Mouse (Mus musculus) C3H10T1/2 (cell line): ENCODE data around the gene Mlh3. TPM values are rescaled to one million over a fixed set of nuclear protein-coding genes. Genes with fewer than 3 reads are reported as not detected.

Experiments used
- polyA plus RNA-seq, 2 experiments: library from polyadenylated mRNA; unstranded; fragments of >200 nt; fragmentation: generic; extraction: Trizol; gene quantifications; one replicate each; pipeline ENCODE4 v1.2.1; 2012; ENCODE audit warnings: missing spikeins in 2 of 2

Mlh3 gene
- polyA plus RNA-seq: 1 to 10 TPM in 1 of 2 experiments, under 1 TPM in 1; 0.25 to 1.5 TPM

GRCm38 (mm10) chr12:85270319-85270718 is at the start of gene Mlh3:
Gene Mlh3 (minus strand): TSS chr12:85270599.

GRCm38 (mm10) chr12:85288486-85289156 is 18.2 kb upstream of the Mlh3 start, which contains the start of gene Zc2hc1c:
Gene Zc2hc1c (plus strand): TSS chr12:85288591.

GRCm38 (mm10) chr12:85287809-85288485 is 17.5 kb upstream of the Mlh3 start, which contains the start of gene Acyp1:
Gene Acyp1 (minus strand): TSS chr12:85288438.

GRCm38 (mm10) chr12:85219236-85219904 is 51.0 kb downstream of the Mlh3 start, which contains the start of gene Eif2b2:
Gene Eif2b2 (plus strand): TSS chr12:85219481.

Other genes with a start within 250 kb of the Mlh3 start
- gene Prox2, start 159.8 kb downstream of the Mlh3 start, polyA plus RNA-seq: 1 to 10 TPM in 1 of 2 experiments, under 1 TPM in 1; 0.89 to 4.6 TPM
- gene Dlst, start 159.8 kb downstream of the Mlh3 start, polyA plus RNA-seq: 10 to 100 TPM; 61.0 to 80.1 TPM
- under 1 TPM; 0.34 to 0.35 TPM for gene Rps6kl1, start 119.3 kb downstream of the Mlh3 start, polyA plus RNA-seq
- 1 to 10 TPM; 4.1 to 5.0 TPM for gene Pgf, start 92.8 kb downstream of the Mlh3 start, polyA plus RNA-seq
- gene Eif2b2, start 51.1 kb downstream of the Mlh3 start, polyA plus RNA-seq: 100 to 1,000 TPM; 127 to 237 TPM
- 10 to 100 TPM in 1 of 2 experiments, 1 to 10 TPM in 1; 4.6 to 40.7 TPM for gene Acyp1, start 17.8 kb upstream of the Mlh3 start, polyA plus RNA-seq
- gene Zc2hc1c, start 18.0 kb upstream of the Mlh3 start, polyA plus RNA-seq: 1 to 10 TPM in 1 of 2 experiments, under 1 TPM in 1; 0.71 to 1.7 TPM
- gene Nek9, start 68.8 kb upstream of the Mlh3 start, polyA plus RNA-seq: 10 to 100 TPM in 1 of 2 experiments, 1 to 10 TPM in 1; 3.6 to 43.4 TPM
- 100 to 1,000 TPM in 1 of 2 experiments, 10 to 100 TPM in 1; 79.7 to 163 TPM for gene Tmed10, start 104.2 kb upstream of the Mlh3 start, polyA plus RNA-seq
- gene Fos, start 203.3 kb upstream of the Mlh3 start, polyA plus RNA-seq: 1 to 10 TPM in 1 of 2 experiments, under 1 TPM in 1; 0.07 to 2.9 TPM